Mouse (Mus musculus): ENCODE results near the gene Ddn. TPM values are rescaled to one million over a fixed set of nuclear protein-coding genes. Genes with fewer than 3 reads are reported as not detected.

Gene Ddn
- total RNA-seq, 1 experiment = 0.22 TPM

GRCm38 (mm10) chr15:98780075-98780474 is 29.2 kb downstream of the Ddn start:
- TF ChIP-seq CHD2 (IDR thresholded peaks at IDR 0.05; ENCODE audit: low read depth, low read length) = no peak
- TF ChIP-seq ZC3H11A (IDR thresholded peaks at IDR 0.05; ENCODE audit: borderline replicate concordance, low read depth, low read length) = no peak
- no peak for TF ChIP-seq ZNF384 (IDR thresholded peaks at IDR 0.05; ENCODE audit: low read depth, low read length)
- no peak for TF ChIP-seq MAFK (IDR thresholded peaks at IDR 0.05; ENCODE audit: insufficient read depth, low read depth, low read length)
- no peak for TF ChIP-seq HCFC1 (IDR thresholded peaks at IDR 0.05; ENCODE audit: borderline replicate concordance, insufficient read depth, low read length)
- DNase-seq (ENCODE audit: low read depth, low spot score) = no peak
- no peak overlapping the region for H3K9ac ChIP-seq (ENCODE audit: insufficient read depth, low read depth, low read length, poor library complexity, severe bottlenecking)
- no peaks in the 10 kb centered on the region for H3K9me3 ChIP-seq (ENCODE audit: control insufficient read depth, insufficient read depth, low read depth, low read length)
- peaks cover 0 to 13% of the 10 kb centered on the region in 2 experiments; a peak in 1 of 4 replicates for H3K4me1 ChIP-seq (ENCODE audit: control insufficient read depth in 2 of 2, insufficient read depth in 2 of 2, low read length in 2 of 2, poor library complexity in 1 of 2)
- H3K4me3 ChIP-seq (ENCODE audit: insufficient read depth in 1 of 2, low read depth in 1 of 2, low read length in 2 of 2, poor library complexity in 1 of 2, severe bottlenecking in 1 of 2) = no peak overlapping the region
- no peak overlapping the region for H3K27ac ChIP-seq (ENCODE audit: insufficient read depth, low read depth, low read length, poor library complexity, severe bottlenecking)
- in situ Hi-C loops (cut with MboI; ENCODE audit: low sequenced_read_pairs in 2 of 2, unreplicated experiment in 2 of 2) = loop anchor here in 1 of 2 experiments (25.0 kb wide), 1 partner anchor 307 kb away; the partner anchor contains the start of genes C1ql4 and Dnajc22
- no peaks in the 10 kb centered on the region for H3K36me3 ChIP-seq (ENCODE audit: control insufficient read depth, insufficient read depth, low read length, poor library complexity, severe bottlenecking)

- no peak overlapping the region for H3K27ac ChIP-seq (ENCODE audit: insufficient read depth, low read depth, low read length, poor library complexity, severe bottlenecking)
- H3K9me3 ChIP-seq (ENCODE audit: control insufficient read depth, insufficient read depth, low read depth, low read length) = no peaks in the 10 kb centered on the region
- no peak overlapping the region for H3K9ac ChIP-seq (ENCODE audit: insufficient read depth, low read depth, low read length, poor library complexity, severe bottlenecking)
- peaks cover 0 to 15% of the 10 kb centered on the region in 2 experiments; a peak in 1 of 4 replicates for H3K4me1 ChIP-seq (ENCODE audit: control insufficient read depth in 2 of 2, insufficient read depth in 2 of 2, low read length in 2 of 2, poor library complexity in 1 of 2)
- in situ Hi-C loops (cut with MboI; ENCODE audit: low sequenced_read_pairs in 2 of 2, unreplicated experiment in 2 of 2) = loop anchor here (5.0 to 25.0 kb wide), 2 partner anchors 308 to 318 kb away; partner anchors contain the start of genes C1ql4 (in 1 of the 2) and Dnajc22 (in 1 of the 2)
- H3K4me3 ChIP-seq (ENCODE audit: insufficient read depth in 1 of 2, low read depth in 1 of 2, low read length in 2 of 2, poor library complexity in 1 of 2, severe bottlenecking in 1 of 2) = no peak overlapping the region
- no peak for DNase-seq (ENCODE audit: low read depth, low spot score)
- no peaks in the 10 kb centered on the region for H3K36me3 ChIP-seq (ENCODE audit: control insufficient read depth, insufficient read depth, low read length, poor library complexity, severe bottlenecking)
- no peak for TF ChIP-seq MAFK (IDR thresholded peaks at IDR 0.05; ENCODE audit: insufficient read depth, low read depth, low read length)
- TF ChIP-seq HCFC1 (IDR thresholded peaks at IDR 0.05; ENCODE audit: borderline replicate concordance, insufficient read depth, low read length) = no peak
- TF ChIP-seq ZNF384 (IDR thresholded peaks at IDR 0.05; ENCODE audit: low read depth, low read length) = no peak
- TF ChIP-seq ZC3H11A (IDR thresholded peaks at IDR 0.05; ENCODE audit: borderline replicate concordance, low read depth, low read length) = no peak
- no peak for TF ChIP-seq CHD2 (IDR thresholded peaks at IDR 0.05; ENCODE audit: low read depth, low read length)
Observed at GRCm38 (mm10) chr15:98778806-98779205, 30.5 kb downstream of the Ddn start.

DNA sequence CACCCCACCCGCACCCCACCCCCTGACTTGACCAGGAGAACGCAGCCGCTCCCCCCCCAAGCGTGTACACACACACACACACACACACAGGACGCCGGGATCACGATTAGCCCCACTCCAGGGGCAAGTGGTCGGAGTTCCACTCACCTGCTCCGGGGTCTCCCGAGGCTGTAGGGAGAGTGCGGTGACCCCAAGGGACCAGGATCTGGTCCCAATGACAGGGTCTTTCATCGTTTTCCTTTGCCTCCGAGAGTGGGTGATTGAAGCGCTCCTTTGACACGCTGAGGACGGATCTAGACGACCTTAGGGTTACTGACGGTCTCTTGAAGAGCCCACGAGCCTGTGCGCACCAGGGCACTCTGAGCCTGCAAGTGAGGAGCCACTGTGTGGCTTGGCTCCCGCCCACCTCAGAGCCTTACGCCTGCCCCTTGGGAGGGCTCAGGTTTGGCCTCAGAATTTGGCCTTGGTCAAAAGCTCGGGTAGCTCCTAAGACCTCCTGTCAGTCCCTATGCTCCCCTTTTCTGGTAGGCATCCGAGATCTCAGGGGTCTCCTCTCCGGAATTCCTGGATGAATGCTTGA is 31.0 kb downstream of the Ddn start:
- Histone ChIP-seq H3K4me1 (ENCODE audit: control insufficient read depth in 2 of 2, insufficient read depth in 2 of 2, low read length in 2 of 2, poor library complexity in 1 of 2) (peaks cover 0 to 15% of the 10 kb centered on the region in 2 experiments; a peak in 1 of 4 replicates), H3K9ac (ENCODE audit: insufficient read depth, low read depth, low read length, poor library complexity, severe bottlenecking) (no peak overlapping the region)

GRCm38 (mm10) chr15:98777762-98778161 is 31.5 kb downstream of the Ddn start, which contains the start of gene Wnt10b:
Gene Wnt10b (minus strand): TSS chr15:98778150.
- Histone ChIP-seq H3K36me3 (ENCODE audit: control insufficient read depth, insufficient read depth, low read length, poor library complexity, severe bottlenecking) (no peaks in the 10 kb centered on the region), H3K9ac (ENCODE audit: insufficient read depth, low read depth, low read length, poor library complexity, severe bottlenecking) (no peak within 1 kb of the TSS), H3K4me3 (ENCODE audit: insufficient read depth in 1 of 2, low read depth in 1 of 2, low read length in 2 of 2, poor library complexity in 1 of 2, severe bottlenecking in 1 of 2) (peak within 1 kb of the TSS; percentile 7 to 34; a peak in 2 of 4 replicates), H3K4me1 (ENCODE audit: control insufficient read depth in 2 of 2, insufficient read depth in 2 of 2, low read length in 2 of 2, poor library complexity in 1 of 2) (peaks cover 0 to 18% of the 10 kb centered on the region in 2 experiments; a peak in 1 of 4 replicates), H3K9me3 (ENCODE audit: control insufficient read depth, insufficient read depth, low read depth, low read length) (no peaks in the 10 kb centered on the region), H3K27ac (ENCODE audit: insufficient read depth, low read depth, low read length, poor library complexity, severe bottlenecking) (no peak within 1 kb of the TSS)
- in situ Hi-C loops (cut with MboI; ENCODE audit: low sequenced_read_pairs in 2 of 2, unreplicated experiment in 2 of 2) = loop anchor here (5.0 to 25.0 kb wide), 2 partner anchors 310 to 320 kb away; partner anchors contain the start of genes C1ql4 (in 1 of the 2) and Dnajc22 (in 1 of the 2)
- DNase-seq (ENCODE audit: low read depth, low spot score) = no peak
- TF ChIP-seq ZNF384 (IDR thresholded peaks at IDR 0.05; ENCODE audit: low read depth, low read length) (no peak), MAFK (IDR thresholded peaks at IDR 0.05; ENCODE audit: insufficient read depth, low read depth, low read length) (no peak), ZC3H11A (IDR thresholded peaks at IDR 0.05; ENCODE audit: borderline replicate concordance, low read depth, low read length) (no peak), HCFC1 (IDR thresholded peaks at IDR 0.05; ENCODE audit: borderline replicate concordance, insufficient read depth, low read length) (no peak), CHD2 (IDR thresholded peaks at IDR 0.05; ENCODE audit: low read depth, low read length) (no peak)

More for the DNA sequence above, 31.0 kb downstream of the Ddn start:
- Histone ChIP-seq H3K27ac (ENCODE audit: insufficient read depth, low read depth, low read length, poor library complexity, severe bottlenecking) (no peak overlapping the region), H3K36me3 (ENCODE audit: control insufficient read depth, insufficient read depth, low read length, poor library complexity, severe bottlenecking) (no peaks in the 10 kb centered on the region), H3K4me3 (ENCODE audit: insufficient read depth in 1 of 2, low read depth in 1 of 2, low read length in 2 of 2, poor library complexity in 1 of 2, severe bottlenecking in 1 of 2) (peak overlapping the region; percentile 7 to 34; a peak in 1 of 4 replicates), H3K9me3 (ENCODE audit: control insufficient read depth, insufficient read depth, low read depth, low read length) (no peaks in the 10 kb centered on the region)
- in situ Hi-C loops (cut with MboI; ENCODE audit: low sequenced_read_pairs in 2 of 2, unreplicated experiment in 2 of 2) = loop anchor here (5.0 to 25.0 kb wide), 2 partner anchors 309 to 319 kb away; partner anchors contain the start of genes C1ql4 (in 1 of the 2) and Dnajc22 (in 1 of the 2)
- no peak for DNase-seq (ENCODE audit: low read depth, low spot score)
- no peak for TF ChIP-seq ZNF384 (IDR thresholded peaks at IDR 0.05; ENCODE audit: low read depth, low read length)

All from ES-E14 (cell line).